Mouse (Mus musculus): ENCODE data around the gene Rbms3. TPM values are rescaled to one million over a fixed set of nuclear protein-coding genes. Genes with fewer than 3 reads are reported as not detected.

Gene Rbms3
- total and polyA plus RNA-seq, 3 experiments = not detected

GRCm38 (mm10) chr9:117013386-117013785, 616.3 kb downstream of the Rbms3 start:
- no peak for TF ChIP-seq JUND (conservative IDR thresholded peaks at IDR 0.05; ENCODE audit: low read depth, low read length)
- no peak for TF ChIP-seq SIN3A (IDR thresholded peaks at IDR 0.05; ENCODE audit: low read length)
- no peak for TF ChIP-seq BHLHE40 (IDR thresholded peaks at IDR 0.05; ENCODE audit: low read depth, low read length)
- no peak for TF ChIP-seq NELFE (IDR thresholded peaks at IDR 0.05; ENCODE audit: low read depth, low read length)
- TF ChIP-seq RAD21 (IDR thresholded peaks at IDR 0.05; ENCODE audit: low read depth, low read length) = no peak
- TF ChIP-seq CHD1 (IDR thresholded peaks at IDR 0.05; ENCODE audit: low read depth, low read length) = no peak
- TF ChIP-seq POLR2AphosphoS2 (IDR thresholded peaks at IDR 0.05; ENCODE audit: low read depth, low read length) = no peak
- TF ChIP-seq USF1 (IDR thresholded peaks at IDR 0.05; ENCODE audit: low read depth, low read length) = no peak
- no peak for TF ChIP-seq CHD2 (IDR thresholded peaks at IDR 0.05; ENCODE audit: low read length)
- no peak for TF ChIP-seq MAX (IDR thresholded peaks at IDR 0.05; ENCODE audit: low read length)
- TF ChIP-seq RCOR1 (conservative IDR thresholded peaks at IDR 0.05; ENCODE audit: low read depth, low read length) = no peak
- no peak for TF ChIP-seq PAX5 (IDR thresholded peaks at IDR 0.05; ENCODE audit: low read length)
- no peak for TF ChIP-seq E2F4 (IDR thresholded peaks at IDR 0.05; ENCODE audit: insufficient replicate concordance, low read depth, low read length)
- no peak for TF ChIP-seq ZNF384 (IDR thresholded peaks at IDR 0.05; ENCODE audit: low read depth, low read length)
- TF ChIP-seq SMC3 (IDR thresholded peaks at IDR 0.05; ENCODE audit: low read depth, low read length) = no peak
- no peak for TF ChIP-seq CTCF (conservative IDR thresholded peaks at IDR 0.05 in 1 of 2, IDR thresholded peaks at IDR 0.05 in 1 of 2; ENCODE audit: low read depth in 2 of 2, low read length in 2 of 2)
- H3K9ac ChIP-seq (ENCODE audit: insufficient read depth, low read depth) = no peak overlapping the region
- peaks cover 85% of the 10 kb centered on the region for H3K9me3 ChIP-seq (replicated peaks; ENCODE audit: low read length)
- no peak overlapping the region for H3K4me3 ChIP-seq (replicated peaks in 1 of 3; ENCODE audit: low read depth in 2 of 3, low read length in 2 of 3, poor library complexity in 1 of 3)
- H3K4me2 ChIP-seq (ENCODE audit: insufficient read depth, low read depth, poor library complexity, severe bottlenecking) = no peak overlapping the region
- H3K27ac ChIP-seq (ENCODE audit: insufficient read depth, low read depth) = no peak overlapping the region
- dilution Hi-C loops (cut with MboI; ENCODE audit: extremely low pct_ligation_motif_present, extremely low pct_unique_long_range_greater_than_20kb, low sequenced_read_pairs) (no loop called here), in situ Hi-C loops (cut with MboI; ENCODE audit: low pct_ligation_motif_present, low pct_unique_long_range_greater_than_20kb, low sequenced_read_pairs) (no loop called here)
- H3K4me1 ChIP-seq (ENCODE audit: control insufficient read depth in 1 of 2, insufficient read depth in 2 of 2) = no peaks in the 10 kb centered on the region
- H3K36me3 ChIP-seq (replicated peaks in 1 of 2; ENCODE audit: control insufficient read depth in 1 of 2, insufficient read depth in 1 of 2, low read length in 1 of 2) = no peaks in the 10 kb centered on the region
- no peaks in the 10 kb centered on the region for H3K27me3 ChIP-seq (replicated peaks)
- H3K79me2 ChIP-seq (replicated peaks; ENCODE audit: control insufficient read depth, extremely low read depth, insufficient read depth, poor library complexity, severe bottlenecking) = no peaks in the 10 kb centered on the region
- DNase-seq (ENCODE audit: extremely low read depth) = no peak

GRCm38 (mm10) chr9:117010801-117011200, 618.9 kb downstream of the Rbms3 start:
- H3K79me2 ChIP-seq (replicated peaks; ENCODE audit: control insufficient read depth, extremely low read depth, insufficient read depth, poor library complexity, severe bottlenecking) = no peaks in the 10 kb centered on the region
- H3K4me2 ChIP-seq (ENCODE audit: insufficient read depth, low read depth, poor library complexity, severe bottlenecking) = no peak overlapping the region
- no peaks in the 10 kb centered on the region for H3K4me1 ChIP-seq (ENCODE audit: control insufficient read depth in 1 of 2, insufficient read depth in 2 of 2)
- DNase-seq (ENCODE audit: extremely low read depth) = no peak
- dilution Hi-C loops (cut with MboI; ENCODE audit: extremely low pct_ligation_motif_present, extremely low pct_unique_long_range_greater_than_20kb, low sequenced_read_pairs) (no loop called here), in situ Hi-C loops (cut with MboI; ENCODE audit: low pct_ligation_motif_present, low pct_unique_long_range_greater_than_20kb, low sequenced_read_pairs) (no loop called here)
- H3K27me3 ChIP-seq (replicated peaks) = no peaks in the 10 kb centered on the region
- no peak overlapping the region for H3K9ac ChIP-seq (ENCODE audit: insufficient read depth, low read depth)
- peaks cover 78% of the 10 kb centered on the region for H3K9me3 ChIP-seq (replicated peaks; ENCODE audit: low read length)
- TF ChIP-seq JUN (IDR thresholded peaks at IDR 0.05; ENCODE audit: insufficient read depth, low read depth, low read length) (no peak), NELFE (IDR thresholded peaks at IDR 0.05; ENCODE audit: low read depth, low read length) (no peak)
- no peaks in the 10 kb centered on the region for H3K36me3 ChIP-seq (replicated peaks in 1 of 2; ENCODE audit: control insufficient read depth in 1 of 2, insufficient read depth in 1 of 2, low read length in 1 of 2)
- no peak overlapping the region for H3K4me3 ChIP-seq (replicated peaks in 1 of 3; ENCODE audit: low read depth in 2 of 3, low read length in 2 of 3, poor library complexity in 1 of 3)
- no peak overlapping the region for H3K27ac ChIP-seq (ENCODE audit: insufficient read depth, low read depth)
